Mouse (Mus musculus) thymus, adult 2 months (tissue): ENCODE measurements around the gene Ang6.

Source experiments
- CTCF ChIP-seq: fragments of 200-500 bp; IDR thresholded peaks from 2 replicates; pipeline ENCODE4 v1.5.1; 2012; ENCODE audit warnings: mild to moderate bottlenecking, control low read depth, low read length, moderate library complexity, borderline replicate concordance; ENCODE audit not compliant: control insufficient read depth, poor library complexity, insufficient read depth; ENCODE audit errors: extremely low read depth
- POLR2A ChIP-seq: fragments of 200-500 bp; IDR thresholded peaks from 2 replicates; pipeline ENCODE4 v1.6.1; 2012; ENCODE audit warnings: mild to moderate bottlenecking, low read length, control low read depth, moderate library complexity; ENCODE audit not compliant: control insufficient read depth, poor library complexity, insufficient read depth; ENCODE audit errors: extremely low read depth

DNA sequence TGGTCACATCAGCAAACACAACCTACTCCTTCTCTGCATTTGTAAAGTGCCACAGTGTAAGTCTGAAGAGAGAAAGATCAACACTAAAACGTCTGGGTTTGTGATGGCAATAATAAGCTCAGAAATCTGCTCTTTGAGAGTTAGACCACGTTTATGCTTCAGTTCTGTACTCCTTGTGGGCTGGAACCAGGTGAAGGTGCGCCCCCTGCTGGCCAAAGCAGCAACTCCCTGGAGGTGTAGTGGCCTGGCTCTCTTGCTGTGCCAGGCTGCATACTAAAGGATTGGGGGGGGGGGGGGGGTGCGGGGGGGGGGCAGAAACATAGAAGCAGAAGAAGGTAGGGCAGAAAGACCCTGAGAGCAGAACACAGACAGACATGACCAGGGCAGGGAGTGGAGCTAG lies 18.2 kb downstream of the Ang6 start:
- TF ChIP-seq POLR2A (no peak), CTCF (peak; percentile 75)
